Mouse (Mus musculus) CH12.LX (cell line): ENCODE measurements around the gene Lamtor3.

Source experiments
- BHLHE40 ChIP-seq: IDR thresholded peaks from 2 replicates; pipeline ENCODE4 v1.6.1; 2011; ENCODE audit warnings: mild to moderate bottlenecking, low read depth, low read length, improper control_type of control experiment
- CHD2 ChIP-seq: IDR thresholded peaks from 2 replicates; pipeline ENCODE4 v1.6.1; 2011; ENCODE audit warnings: low read length, improper control_type of control experiment
- CTCF ChIP-seq, 2 experiments: IDR thresholded peaks in 1 of 2; conservative IDR thresholded peaks in 1 of 2; 2 replicates each; pipeline ENCODE4 v1.5.1; 2011 to 2012; ENCODE audit warnings: low read depth in 2 of 2, low read length in 2 of 2, improper control_type of control experiment in 1 of 2, inconsistent platforms in 1 of 2, mild to moderate bottlenecking in 1 of 2, moderate library complexity in 1 of 2
- E2F4 ChIP-seq: IDR thresholded peaks from 2 replicates; pipeline ENCODE4 v1.6.1; 2011; ENCODE audit warnings: low read depth, low read length, improper control_type of control experiment; ENCODE audit not compliant: insufficient replicate concordance
- HCFC1 ChIP-seq: IDR thresholded peaks from 2 replicates; pipeline ENCODE4 v1.6.1; 2012; ENCODE audit warnings: low read depth, mild to moderate bottlenecking, inconsistent platforms, low read length, improper control_type of control experiment
- MAFK ChIP-seq: IDR thresholded peaks from 2 replicates; pipeline ENCODE4 v1.6.1; 2011; ENCODE audit warnings: low read length, improper control_type of control experiment; ENCODE audit not compliant: insufficient replicate concordance
- MAX ChIP-seq: IDR thresholded peaks from 2 replicates; pipeline ENCODE4 v1.6.1; 2011; ENCODE audit warnings: low read length, improper control_type of control experiment
- NELFE ChIP-seq: IDR thresholded peaks from 2 replicates; pipeline ENCODE4 v1.6.1; 2011; ENCODE audit warnings: low read depth, low read length, improper control_type of control experiment
- POLR2A ChIP-seq: IDR thresholded peaks from 2 replicates; pipeline ENCODE4 v1.6.1; 2011; ENCODE audit warnings: low read depth, mild to moderate bottlenecking, improper control_type of control experiment, low read length
- POLR2AphosphoS2 ChIP-seq: IDR thresholded peaks from 2 replicates; pipeline ENCODE4 v1.6.1; 2011; ENCODE audit warnings: low read depth, low read length, improper control_type of control experiment
- UBTF ChIP-seq: IDR thresholded peaks from 2 replicates; pipeline ENCODE4 v1.6.1; 2012; ENCODE audit warnings: low read depth, mild to moderate bottlenecking, inconsistent platforms, low read length, improper control_type of control experiment, moderate library complexity
- USF1 ChIP-seq: IDR thresholded peaks from 2 replicates; pipeline ENCODE4 v1.6.1; 2014; ENCODE audit warnings: low read depth, mild to moderate bottlenecking, inconsistent platforms, low read length, improper control_type of control experiment

- TF ChIP-seq NELFE (no peak), UBTF (no peak), CTCF (conservative IDR thresholded peaks at IDR 0.05 in 1 of 2, IDR thresholded peaks at IDR 0.05 in 1 of 2; ENCODE audit: low read depth in 2 of 2, low read length in 2 of 2) (no peak), MAFK (no peak; the same call in 1 of the 2 replicates), MAX (no peak), BHLHE40 (no peak), HCFC1 (no peak), POLR2A (no peak; the same call in 1 of the 2 replicates), CHD2 (no peak), POLR2AphosphoS2 (no peak), USF1 (no peak), E2F4 (no peak)
Measured at GRCm38 (mm10) chr3:137933986-137934385, 15.7 kb downstream of the Lamtor3 start.
